Mouse (Mus musculus) thymus, postnatal 10 days (tissue): ENCODE measurements around the gene Vash1.
A peak's percentile ranks its signal among the peaks of the same experiment; 100 is the strongest.

Experiments used
- DNase-seq, 2 experiments: peaks; one replicate each; pipeline ENCODE4 v3.0.0; 2021; ENCODE audit warnings: low spot score in 2 of 2

Vash1 gene

DNA sequence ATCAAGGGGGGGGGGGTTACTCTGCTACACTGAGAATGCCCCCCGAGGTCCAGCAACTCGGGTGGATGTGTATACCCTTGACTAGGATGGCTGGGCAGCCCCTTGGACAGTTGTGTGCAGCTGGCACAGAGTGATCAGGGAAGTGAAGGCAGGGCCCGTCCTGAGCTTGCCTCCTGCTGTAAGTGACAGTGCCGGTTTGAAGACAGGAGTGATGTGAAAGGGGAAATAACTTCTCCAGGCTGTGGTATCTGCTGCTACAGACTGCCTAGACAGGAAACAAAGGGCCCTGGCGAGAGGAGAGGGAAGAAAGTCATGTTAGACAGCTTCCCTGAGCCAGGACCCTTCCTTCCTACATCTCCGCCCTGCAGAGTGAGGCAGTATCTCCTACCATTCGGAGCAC is 5.2 kb downstream of the Vash1 start:
- no peak for DNase-seq

DNA sequence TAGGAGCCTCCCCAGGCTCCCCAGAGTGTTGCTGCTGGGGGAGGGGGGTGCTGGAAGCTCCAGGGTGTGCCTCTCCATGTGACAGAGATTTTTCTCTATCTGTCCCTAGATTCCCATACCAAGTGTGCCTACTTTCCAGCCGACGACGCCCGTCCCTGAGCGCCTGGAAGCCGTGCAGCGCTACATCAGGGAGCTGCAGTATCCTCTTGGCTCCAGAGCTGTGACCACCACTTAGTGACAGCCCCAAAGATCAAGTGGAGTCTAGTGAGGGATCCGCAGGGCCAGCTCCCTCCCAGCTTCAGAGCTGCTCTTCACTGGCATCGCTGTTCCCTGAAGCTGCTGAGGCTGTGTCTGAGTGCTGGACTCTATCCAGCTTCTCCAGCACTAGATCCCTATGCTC is 6.8 kb downstream of the Vash1 start:
- no peak for DNase-seq

DNA sequence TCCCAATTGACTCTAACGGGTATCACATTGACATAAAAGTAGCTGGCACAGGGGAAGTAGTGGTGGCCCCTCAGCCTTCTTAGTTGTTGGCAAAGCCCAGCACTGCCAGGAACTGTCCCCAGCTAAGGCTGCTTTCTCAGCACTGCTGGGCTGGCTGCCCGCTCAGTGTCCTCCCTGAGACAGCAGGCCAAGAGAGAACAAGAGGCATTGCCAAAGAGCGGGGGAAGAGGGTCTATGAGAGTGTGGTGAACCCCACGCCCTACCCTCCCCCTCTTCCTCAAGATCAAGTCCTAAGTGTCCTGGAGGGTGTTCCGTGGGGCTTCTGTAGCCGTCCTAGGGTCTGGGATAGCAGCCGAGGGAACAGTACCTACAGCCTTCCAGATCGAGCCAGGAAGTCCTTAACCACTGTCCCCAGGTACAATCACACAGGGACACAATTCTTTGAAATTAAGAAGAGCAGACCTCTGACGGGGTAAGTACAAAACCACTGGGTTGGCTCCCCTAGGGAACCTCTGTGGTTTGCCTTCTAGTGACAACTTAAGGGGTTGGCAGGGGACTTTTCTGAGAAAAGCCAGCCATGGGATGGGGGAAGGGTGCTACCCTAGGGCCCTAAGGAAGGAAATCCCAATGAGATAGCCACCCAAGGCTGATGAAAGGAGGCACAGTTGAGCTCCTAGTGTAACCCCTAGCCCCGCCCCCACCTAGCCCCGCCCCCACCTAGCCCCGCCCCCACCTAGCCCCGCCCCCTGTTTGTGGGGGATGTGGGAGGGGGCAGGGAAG is 8.2 kb downstream of the Vash1 start:
- DNase-seq, result no peak

DNA sequence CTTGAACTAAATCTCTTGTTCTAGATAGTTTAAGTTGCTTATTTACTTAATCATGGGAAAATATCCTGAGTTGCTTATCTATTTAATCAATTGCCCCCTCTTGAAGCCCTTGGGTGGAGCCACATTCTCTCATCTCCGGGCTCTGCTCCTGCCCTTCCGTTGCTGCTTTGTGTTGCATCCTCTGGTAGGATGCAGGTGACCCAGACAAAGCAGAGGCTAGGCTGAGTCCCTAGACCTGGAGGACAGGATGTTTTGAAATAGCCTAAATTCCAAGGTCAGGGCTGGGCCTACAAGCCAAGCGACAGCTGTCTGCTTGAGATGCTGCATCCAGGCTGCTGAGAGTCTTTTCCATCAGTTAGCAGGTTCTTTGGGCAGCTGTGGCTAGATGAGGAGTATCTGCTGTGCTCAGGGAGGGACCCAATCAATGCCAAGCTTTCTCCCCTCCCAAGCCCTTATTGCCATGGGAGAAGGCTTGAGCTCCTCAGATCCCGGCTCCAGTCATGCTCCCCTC is 9.0 kb downstream of the Vash1 start:
- no peak for DNase-seq

DNA sequence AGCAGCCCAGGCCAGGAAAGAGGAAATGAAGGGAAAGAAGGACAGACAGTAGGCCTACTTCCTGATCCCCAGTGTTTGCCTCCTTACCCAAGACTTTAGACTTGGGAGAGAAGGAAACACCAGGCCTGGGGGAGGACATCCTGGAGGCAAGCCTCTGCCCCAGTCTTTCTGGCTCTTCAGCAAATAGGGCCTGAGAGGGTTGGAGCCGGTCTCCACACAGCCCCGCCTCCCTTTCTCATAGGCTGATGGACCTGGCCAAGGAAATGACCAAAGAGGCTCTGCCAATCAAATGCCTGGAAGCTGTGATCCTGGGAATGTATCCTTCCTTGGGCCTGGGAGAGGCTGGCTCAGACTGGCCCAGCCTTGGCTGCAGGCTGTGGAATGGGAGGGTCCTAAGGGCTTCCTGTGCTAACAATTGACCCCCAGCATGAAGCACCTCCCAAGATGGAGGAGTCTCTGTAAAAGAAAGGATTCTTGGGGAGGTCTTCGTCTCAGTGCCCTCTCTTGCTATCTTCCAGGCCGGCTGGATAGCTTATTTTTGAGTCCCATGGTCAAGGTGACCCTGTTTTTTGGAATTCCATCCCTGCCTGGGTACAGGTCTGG is 9.6 kb downstream of the Vash1 start:
- DNase-seq, result no peak

DNA sequence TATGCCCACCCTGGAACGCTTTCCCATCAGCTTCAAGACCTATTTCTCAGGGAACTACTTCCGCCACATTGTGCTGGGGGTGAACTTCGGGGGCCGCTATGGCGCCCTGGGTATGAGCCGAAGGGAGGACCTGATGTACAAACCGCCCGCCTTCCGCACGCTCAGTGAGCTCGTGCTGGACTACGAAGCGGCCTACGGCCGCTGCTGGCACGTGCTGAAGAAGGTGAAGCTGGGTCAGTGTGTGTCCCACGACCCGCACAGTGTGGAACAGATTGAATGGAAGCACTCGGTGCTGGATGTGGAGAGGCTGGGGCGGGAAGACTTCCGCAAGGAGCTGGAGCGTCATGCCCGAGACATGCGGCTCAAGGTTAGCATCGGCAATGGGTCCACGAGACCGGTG is 10.4 kb downstream of the Vash1 start:
- no peak for DNase-seq

DNA sequence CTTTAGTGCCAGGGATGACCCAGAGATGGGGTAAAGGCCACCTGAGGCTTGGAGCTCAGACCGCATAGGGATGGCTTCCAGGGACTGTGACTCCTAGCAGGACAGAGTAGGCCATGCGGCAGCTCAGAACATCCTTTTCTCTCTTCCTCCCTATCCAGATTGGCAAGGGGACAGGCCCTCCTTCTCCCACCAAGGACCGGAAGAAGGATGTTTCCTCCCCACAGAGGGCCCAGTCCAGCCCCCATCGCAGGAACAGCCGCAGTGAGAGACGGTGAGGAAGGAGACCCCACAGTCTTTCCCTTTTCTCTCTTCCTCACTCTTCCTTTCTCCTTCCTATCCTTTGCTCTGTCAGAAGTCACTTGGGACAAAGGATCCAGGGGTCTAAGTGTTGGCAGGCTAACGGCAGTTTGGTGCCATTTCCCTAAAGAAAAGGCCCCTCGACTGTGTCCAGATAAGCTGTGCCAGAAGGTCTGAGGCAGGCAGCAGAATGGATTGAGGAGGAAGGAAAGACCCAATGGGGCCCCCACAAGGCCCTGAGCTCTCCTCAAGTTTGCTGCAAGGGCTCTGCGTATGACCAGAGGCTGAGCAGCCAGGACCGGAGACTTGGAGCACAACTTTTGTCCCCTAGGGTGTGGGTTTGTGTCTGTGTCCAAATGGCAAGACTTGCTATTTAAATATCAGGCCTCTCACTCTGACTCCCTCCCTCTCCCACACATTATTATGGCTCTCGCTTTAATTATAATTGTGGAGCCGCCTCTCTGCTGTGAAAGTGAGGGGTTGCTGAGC is 12.4 kb downstream of the Vash1 start:
- DNase-seq, result no peak

DNA sequence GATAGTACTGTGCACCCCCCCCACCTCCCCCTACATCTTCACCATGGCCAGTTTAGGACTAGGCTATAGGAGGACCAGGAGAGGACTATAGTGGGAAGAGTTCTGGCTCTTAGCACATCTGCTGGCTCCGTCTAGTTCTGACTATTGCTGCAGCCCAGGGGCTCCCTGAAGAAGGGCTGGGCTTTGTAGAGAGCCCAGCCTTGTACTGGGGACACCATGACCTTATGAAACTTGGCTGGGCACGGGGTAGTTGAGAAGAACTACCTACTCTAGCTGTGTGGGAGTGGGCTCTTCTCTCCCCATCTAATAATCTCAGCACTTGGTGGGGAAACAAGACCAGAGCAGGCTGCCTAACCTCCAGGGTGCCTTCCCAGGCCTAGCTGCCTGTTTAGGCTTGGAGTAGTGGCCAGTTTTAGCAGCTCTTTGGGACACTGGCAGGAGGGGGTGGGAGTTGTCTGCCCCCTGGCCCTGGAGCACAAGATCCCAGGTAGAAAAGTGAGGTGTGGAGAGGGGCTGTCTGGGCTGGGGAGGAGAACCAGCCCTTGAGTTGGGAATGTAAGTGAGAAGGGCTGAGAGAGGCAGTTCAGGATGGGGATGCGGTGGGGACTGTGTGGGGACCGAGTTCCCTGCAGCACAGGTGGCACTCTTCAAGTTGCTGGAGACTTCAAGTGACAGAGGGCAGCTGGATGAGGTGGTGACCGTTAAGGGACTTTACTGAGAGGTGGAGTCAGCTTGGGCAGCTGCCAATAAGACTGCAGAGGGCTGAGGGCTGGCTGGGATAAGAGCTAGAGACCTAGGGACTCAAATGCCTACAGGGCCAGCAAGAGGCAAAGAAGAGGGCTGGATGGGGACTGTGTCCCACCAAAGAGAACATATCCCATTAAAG is 14.2 kb downstream of the Vash1 start:
- no peak for DNase-seq

DNA sequence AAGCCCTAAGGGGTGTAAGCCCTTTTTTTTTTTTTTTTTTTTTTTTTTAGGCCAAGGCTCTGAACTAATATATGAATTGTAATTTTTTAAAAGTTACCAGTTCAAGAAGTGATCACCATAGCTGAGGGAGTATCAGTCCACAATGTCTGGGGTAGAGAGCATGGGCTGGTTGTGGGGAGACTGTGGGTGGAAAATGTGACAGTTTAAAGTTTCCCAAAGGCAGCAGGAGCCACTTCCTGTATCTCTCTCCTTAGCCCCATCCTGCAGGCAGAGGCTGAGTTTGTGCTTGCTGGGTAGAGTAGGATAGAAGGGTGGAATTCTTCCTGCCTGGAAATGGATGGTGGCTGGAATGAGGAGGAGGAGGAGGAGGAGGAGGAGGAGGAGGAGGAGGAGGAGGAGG is 14.9 kb downstream of the Vash1 start:
- DNase-seq, result no peak

DNA sequence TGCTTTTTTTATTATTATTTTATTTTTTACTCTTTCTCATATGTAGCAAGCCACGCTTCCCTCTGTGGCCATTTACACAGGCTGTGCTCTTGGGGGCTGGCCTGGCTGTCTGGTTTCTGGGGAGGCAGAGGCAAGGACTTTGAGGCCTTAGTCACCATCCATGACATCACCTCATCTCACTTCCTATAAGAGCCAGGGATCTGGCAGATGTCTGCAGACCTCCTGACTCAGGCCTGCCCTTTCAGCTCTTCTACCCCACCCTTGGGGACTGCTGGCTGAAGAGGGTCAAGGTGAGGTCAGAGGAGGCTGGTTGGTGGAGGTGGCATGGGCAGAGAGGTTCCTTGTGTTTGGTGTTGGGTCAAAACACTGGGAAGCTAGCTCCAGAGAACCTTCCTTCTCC is 15.9 kb downstream of the Vash1 start:
- no peak for DNase-seq

DNA sequence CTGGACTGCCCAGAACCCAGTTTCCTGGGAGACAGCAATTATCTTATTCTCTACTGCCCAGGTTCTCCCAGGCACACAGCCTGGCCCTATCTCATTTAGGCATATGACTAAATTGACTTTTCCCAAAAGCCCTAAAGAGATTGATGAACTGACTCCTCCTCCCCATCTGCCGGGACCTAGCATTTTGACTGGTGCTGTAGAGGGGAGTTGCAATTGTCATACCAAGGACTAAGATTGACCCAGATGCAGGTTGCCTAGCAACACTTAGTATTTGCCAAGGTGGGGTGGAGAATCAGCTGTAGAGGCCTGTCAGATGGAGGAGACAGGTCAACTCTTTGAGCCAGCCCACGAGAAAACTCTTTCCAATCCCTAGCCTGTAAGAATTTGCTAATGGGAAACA is 19.5 kb downstream of the Vash1 start:
- no peak for DNase-seq

DNA sequence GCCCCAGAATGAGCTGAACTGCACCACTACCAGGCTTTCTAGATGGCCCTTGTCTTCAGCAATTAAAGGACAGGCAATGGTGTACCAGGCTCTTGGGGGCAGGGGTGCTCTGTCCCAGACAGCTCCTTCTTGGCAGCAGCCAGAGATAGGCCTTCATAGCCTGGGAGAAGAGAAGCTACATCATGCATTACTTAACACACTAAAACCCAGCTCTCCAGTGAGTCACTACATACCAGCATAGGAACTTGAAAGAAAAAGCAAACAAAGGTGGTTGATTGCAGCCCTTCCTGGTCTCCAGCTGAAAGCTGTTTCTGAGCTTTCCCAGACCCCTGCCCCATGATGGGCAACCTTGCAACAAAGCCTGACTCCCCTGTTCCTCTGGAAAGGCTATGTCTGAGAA is 20.0 kb downstream of the Vash1 start:
- DNase-seq, result no peak

DNA sequence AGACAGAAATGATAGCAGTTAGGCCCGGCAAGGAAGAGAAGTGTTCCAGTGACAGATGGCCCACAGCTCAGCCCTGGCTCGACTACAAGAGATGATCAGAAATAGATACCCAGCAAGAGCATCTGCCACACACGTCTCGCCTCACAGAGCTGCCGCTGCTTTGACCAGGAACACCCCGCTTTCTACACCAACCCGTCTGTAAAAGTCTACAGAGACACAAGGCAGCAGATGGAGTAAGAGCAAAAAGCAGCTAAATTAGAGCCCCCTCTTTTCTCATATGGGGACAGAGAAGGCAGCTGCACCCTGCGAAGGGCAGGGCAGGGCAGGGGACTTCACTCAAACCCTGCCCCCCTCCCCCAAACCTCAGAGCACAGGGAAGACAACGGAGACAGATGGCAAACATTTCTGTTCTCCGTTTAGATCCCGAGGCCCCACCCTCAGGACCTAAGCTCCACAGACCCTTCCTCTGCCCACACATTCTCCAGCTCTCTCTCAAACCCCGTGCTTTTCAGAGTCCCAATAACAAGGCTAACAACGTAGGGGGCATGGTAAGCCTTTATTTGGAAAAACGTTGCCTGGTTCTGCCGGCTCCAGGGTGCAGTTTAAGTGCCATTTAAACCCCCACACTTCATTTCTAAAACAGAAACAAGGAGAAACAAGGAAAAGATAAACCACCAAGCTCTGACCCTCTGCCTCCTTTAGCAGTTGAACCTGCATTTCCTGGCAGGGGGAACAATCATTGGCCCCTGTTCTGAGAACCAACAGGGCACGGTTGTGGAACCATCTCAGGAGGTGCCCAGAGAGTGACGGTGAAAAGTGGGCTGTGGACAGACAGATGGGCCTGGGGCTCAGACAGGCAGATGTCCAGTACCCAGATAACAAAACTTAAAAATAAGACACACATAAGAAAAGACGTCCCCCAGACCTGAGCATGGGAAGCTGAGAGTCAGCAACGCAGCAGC is 21.7 kb downstream of the Vash1 start:
- no peak for DNase-seq

DNA sequence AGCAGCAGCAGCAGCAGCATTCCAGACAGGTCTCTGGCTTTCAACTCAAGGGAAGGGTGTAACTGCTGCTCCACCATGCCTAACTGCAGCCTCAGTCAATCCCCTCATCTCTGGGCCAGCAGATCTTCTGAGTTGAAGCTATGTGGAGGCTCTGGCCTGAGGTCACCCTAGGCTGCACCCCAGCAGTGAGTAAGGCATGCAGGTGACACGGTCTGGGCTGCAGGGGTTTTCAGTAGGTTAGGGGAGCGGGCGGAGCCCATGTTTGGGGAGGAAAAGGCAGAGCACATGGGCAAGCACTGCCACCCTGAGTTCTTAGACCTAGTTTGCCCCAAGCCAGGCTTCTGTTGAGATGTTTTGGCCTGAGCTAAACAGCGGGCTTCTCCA is 22.4 kb downstream of the Vash1 start:
- DNase-seq, result no peak

DNA sequence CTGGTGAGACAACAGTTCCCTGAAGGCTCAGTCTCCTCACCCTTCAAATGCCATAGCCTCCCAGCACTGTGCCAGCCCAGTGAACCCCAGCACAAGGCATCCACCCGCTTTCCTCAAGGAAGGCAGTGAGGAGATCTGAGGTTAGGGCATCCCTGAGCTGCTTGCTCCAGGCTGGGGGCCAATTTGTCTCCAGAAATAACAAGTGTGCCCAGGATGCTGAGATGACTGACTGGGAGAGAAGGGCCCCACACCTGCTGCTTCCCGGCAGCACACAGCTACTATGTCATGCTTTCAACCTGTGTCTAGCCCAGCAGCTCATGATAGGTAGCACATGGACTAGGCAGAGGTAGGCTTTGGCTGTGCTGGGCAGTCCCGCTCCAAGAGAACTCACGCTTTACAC is 23.0 kb downstream of the Vash1 start:
- DNase-seq, result no peak

DNA sequence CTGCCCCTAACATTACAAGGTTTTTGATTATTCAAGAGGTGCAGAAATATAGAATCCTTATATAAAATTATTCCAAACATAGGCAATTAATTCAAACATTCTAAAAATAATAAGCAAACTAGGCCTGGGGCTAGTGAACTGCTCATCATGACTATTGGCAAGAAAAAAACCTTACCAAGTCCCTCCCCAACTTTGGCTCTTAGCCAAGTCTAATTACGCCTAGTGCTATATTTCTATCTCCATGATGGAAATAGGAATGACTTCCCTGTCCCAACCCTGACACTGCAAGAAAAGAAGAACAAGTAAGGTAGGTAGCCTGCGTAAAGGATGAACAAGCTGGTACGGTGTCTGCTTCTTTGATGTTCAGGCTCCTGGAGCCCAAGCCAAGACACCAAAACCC is 24.2 kb downstream of the Vash1 start:
- DNase-seq, result no peak

DNA sequence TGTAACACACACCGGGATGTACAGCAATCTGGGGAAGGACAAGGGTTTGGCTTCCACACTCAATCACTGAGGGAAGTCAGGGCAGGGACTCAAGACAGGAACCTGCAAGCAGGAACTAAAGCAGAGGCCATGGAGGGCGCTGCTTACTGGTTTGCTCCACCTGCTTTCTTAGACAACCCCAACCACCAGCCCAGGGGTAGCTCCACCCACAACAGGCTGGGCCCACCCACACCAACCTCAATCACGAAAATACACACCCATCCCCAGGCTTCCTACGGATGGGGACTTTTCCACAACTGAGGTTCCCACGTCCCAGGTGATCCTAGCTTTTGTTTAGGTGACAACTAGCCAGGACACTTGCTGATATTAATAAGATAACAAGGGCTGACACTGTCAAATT is 27.3 kb downstream of the Vash1 start:
- DNase-seq, result no peak

DNA sequence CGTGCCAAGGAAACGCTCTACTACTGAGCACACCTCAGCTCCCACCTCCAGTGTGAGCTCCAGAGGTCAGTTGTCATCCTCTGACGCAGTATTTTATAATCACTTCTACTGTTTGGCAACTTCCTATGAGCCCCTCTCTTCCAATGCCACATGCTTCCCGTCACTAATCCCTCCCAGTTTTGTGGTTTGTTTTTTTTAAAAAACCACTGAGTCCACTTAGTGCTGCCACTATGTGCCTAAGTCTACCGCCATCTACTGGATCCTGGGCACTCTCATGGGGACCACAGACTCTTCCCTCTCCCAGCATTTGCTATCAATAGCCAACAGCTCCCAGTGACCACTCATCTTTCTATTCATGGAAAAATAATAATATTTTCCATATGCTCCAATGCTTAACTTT is 35.5 kb downstream of the Vash1 start:
- DNase-seq, result no peak

DNA sequence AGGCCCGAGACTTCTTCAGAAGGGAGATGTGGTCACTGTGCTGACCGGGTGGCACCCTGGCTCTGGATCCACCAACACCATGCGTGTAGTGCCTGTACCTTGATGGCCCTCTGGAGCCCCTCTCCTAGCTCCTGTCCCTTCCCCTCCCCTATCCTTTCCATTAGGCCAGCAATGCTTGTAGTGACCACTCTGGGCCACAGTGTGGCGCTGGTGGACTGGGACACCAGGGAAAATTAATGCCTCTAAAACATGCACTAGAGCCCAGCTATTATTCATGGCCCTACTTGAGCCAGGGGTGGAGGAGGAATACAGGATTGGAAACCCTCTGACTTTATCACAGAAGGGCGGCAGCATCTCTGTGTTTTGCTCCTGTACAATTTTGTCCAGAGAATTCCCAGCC is 36.9 kb downstream of the Vash1 start:
- DNase-seq, result peak in 1 of 2 experiments; percentile 64

DNA sequence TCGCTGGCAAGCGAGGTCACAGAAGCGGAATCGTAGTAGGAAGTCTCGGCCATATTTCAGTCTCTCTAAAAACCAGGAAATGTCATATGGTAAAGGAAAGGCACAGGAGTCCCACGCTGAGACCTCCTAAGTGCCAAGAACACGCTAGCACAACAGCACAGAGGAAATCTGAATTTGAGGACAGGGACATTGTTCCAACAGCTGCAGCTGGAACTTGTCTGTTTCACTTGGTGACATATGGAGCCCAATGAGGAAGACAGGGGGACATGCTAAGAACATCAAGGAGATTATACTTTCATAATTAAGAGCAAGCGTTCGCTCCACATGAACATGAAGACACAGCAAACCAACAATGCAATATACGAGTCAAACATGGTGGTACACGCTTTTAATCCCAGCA is 38.5 kb downstream of the Vash1 start:
- DNase-seq, result no peak
